Mouse (Mus musculus) urinary bladder, postnatal 25 days (tissue): ENCODE measurements around the gene Stoml1.
"Not testable (repeated sequence)": the region's sequence is repeated elsewhere in the genome, so short reads cannot be mapped to it uniquely, and the experiment has no call there.

Experiments
- DNase-seq: peaks from one replicate; pipeline ENCODE4 v3.0.0; 2022; ENCODE audit warnings: low spot score

Stoml1 gene

GRCm38 (mm10) chr9:58241780-58242485 lies 11.0 kb upstream of the Stoml1 start:
- DNase-seq = peak; percentile 43

GRCm38 (mm10) chr9:58242696-58243095 lies 10.3 kb upstream of the Stoml1 start:
- DNase-seq = no peak

- DNase-seq = no peak
These were observed 9.3 kb upstream of the Stoml1 start for GRCm38 (mm10) chr9:58243696-58244095.

GRCm38 (mm10) chr9:58246083-58246591 lies 6.8 kb upstream of the Stoml1 start:
- no peak for DNase-seq

GRCm38 (mm10) chr9:58247064-58247759 lies 5.8 kb upstream of the Stoml1 start:
- peak; percentile 75 for DNase-seq

GRCm38 (mm10) chr9:58248746-58249413 lies 4.1 kb upstream of the Stoml1 start:
- DNase-seq = no peak

GRCm38 (mm10) chr9:58249592-58250192 lies 3.3 kb upstream of the Stoml1 start, which contains the start of gene Pml:
TSS of gene Pml (minus strand) at chr9:58249786.
- DNase-seq = peak; percentile 70

GRCm38 (mm10) chr9:58250322-58250721 lies 2.6 kb upstream of the Stoml1 start:
- DNase-seq = no peak

GRCm38 (mm10) chr9:58250730-58251129 lies 2.2 kb upstream of the Stoml1 start:
- DNase-seq = not testable (repeated sequence)

- not testable (repeated sequence) for DNase-seq
These were observed 800 bp downstream of the Stoml1 start for GRCm38 (mm10) chr9:58253805-58254122.

GRCm38 (mm10) chr9:58255105-58255504 lies 2.1 kb downstream of the Stoml1 start:
- DNase-seq = no peak

GRCm38 (mm10) chr9:58255704-58256685 lies 3.0 kb downstream of the Stoml1 start:
- DNase-seq = no peak

- no peak for DNase-seq
These were observed 9.5 kb downstream of the Stoml1 start for GRCm38 (mm10) chr9:58262507-58262906.

GRCm38 (mm10) chr9:58265368-58265767 lies 12.4 kb downstream of the Stoml1 start:
- DNase-seq = no peak

GRCm38 (mm10) chr9:58266571-58267011 lies 13.6 kb downstream of the Stoml1 start:
- no peak for DNase-seq

GRCm38 (mm10) chr9:58267046-58267445 lies 14.1 kb downstream of the Stoml1 start:
- no peak for DNase-seq

GRCm38 (mm10) chr9:58268384-58269313 lies 15.7 kb downstream of the Stoml1 start:
- DNase-seq = peak; percentile 49

GRCm38 (mm10) chr9:58270081-58270480 lies 17.1 kb downstream of the Stoml1 start:
- DNase-seq = no peak

GRCm38 (mm10) chr9:58271109-58271508 lies 18.1 kb downstream of the Stoml1 start:
- DNase-seq = no peak

- DNase-seq = not testable (repeated sequence)
These were observed 18.6 kb downstream of the Stoml1 start for GRCm38 (mm10) chr9:58271551-58271950.
